Mouse (Mus musculus): ENCODE measurements at regions not wholly inside any gene's neighbourhood (a gene's known extent, or its start where the extent isn't known, plus 50 kb on each side); places are given as distances from the start of the nearest gene placed in this dataset.
A peak's percentile ranks its signal among the peaks of the same experiment; 100 is the strongest.

GRCm38 (mm10) chr3:125260909-125261308 lies 143.0 kb upstream of the Ndst4 start:
- Histone ChIP-seq H3K27ac (ENCODE audit: control insufficient read depth, low read depth, low read length) (no peak overlapping the region), H3K9me3 (replicated peaks; ENCODE audit: insufficient read depth, low read length) (no peaks in the 10 kb centered on the region), H3K27me3 (ENCODE audit: control insufficient read depth in 1 of 2, insufficient read depth in 2 of 2, low read length in 2 of 2) (no peaks in the 10 kb centered on the region), H3K9ac (ENCODE audit: control insufficient read depth, low read depth, low read length, poor library complexity, severe bottlenecking) (no peak overlapping the region), H3K4me1 (ENCODE audit: control insufficient read depth in 1 of 2, insufficient read depth in 2 of 2, low read length in 2 of 2) (no peaks in the 10 kb centered on the region; a peak in 1 of 4 replicates), H3K4me3 (ENCODE audit: control insufficient read depth in 1 of 2, insufficient read depth in 1 of 2, low read depth in 2 of 2, low read length in 2 of 2) (no peak overlapping the region), H3K79me2 (ENCODE audit: control insufficient read depth, insufficient read depth, low read length, poor library complexity) (no peaks in the 10 kb centered on the region), H3K36me3 (ENCODE audit: control insufficient read depth in 1 of 2, insufficient read depth in 2 of 2, low read length in 2 of 2) (0 out of 4 replicates have a peak, but pooled peaks cover 0 to 2% of the 10 kb centered on the region in 2 experiments)
- TF ChIP-seq EP300 (IDR thresholded peaks at IDR 0.05; ENCODE audit: low read depth in 1 of 2, low read length in 2 of 2) (no peak), POLR2AphosphoS2 (IDR thresholded peaks at IDR 0.05; ENCODE audit: low read length) (no peak), ZMIZ1 (IDR thresholded peaks at IDR 0.05; ENCODE audit: low read depth, low read length) (no peak)
- no peak for DNase-seq (ENCODE audit: low read depth, low spot score)

- DNase-seq (ENCODE audit: low read depth, low spot score): peak; percentile 87
Measured at GRCm38 (mm10) chr3:125270695-125271094, 133.2 kb upstream of the Ndst4 start.

More at GRCm38 (mm10) chr3:125270695-125271094, 133.2 kb upstream of the Ndst4 start:
- H3K36me3 ChIP-seq (ENCODE audit: control insufficient read depth in 1 of 2, insufficient read depth in 2 of 2, low read length in 2 of 2): peaks cover 0 to 41% of the 10 kb centered on the region in 2 experiments; a peak in 2 of 4 replicates
- no peaks in the 10 kb centered on the region for H3K9me3 ChIP-seq (replicated peaks; ENCODE audit: insufficient read depth, low read length)
- H3K27me3 ChIP-seq (ENCODE audit: control insufficient read depth in 1 of 2, insufficient read depth in 2 of 2, low read length in 2 of 2): no peaks in the 10 kb centered on the region
- H3K4me1 ChIP-seq (ENCODE audit: control insufficient read depth in 1 of 2, insufficient read depth in 2 of 2, low read length in 2 of 2): peaks cover 12 to 29% of the 10 kb centered on the region in 2 experiments
- H3K27ac ChIP-seq (ENCODE audit: control insufficient read depth, low read depth, low read length): peak overlapping the region; percentile 99
- peak overlapping the region; percentile 58 for H3K9ac ChIP-seq (ENCODE audit: control insufficient read depth, low read depth, low read length, poor library complexity, severe bottlenecking)
- H3K79me2 ChIP-seq (ENCODE audit: control insufficient read depth, insufficient read depth, low read length, poor library complexity): no peaks in the 10 kb centered on the region
- TF ChIP-seq MAZ (IDR thresholded peaks at IDR 0.05; ENCODE audit: low read depth, low read length) (0 out of 2 replicates have a peak, but pooled peaks have one; percentile 49), MYC (IDR thresholded peaks at IDR 0.05; ENCODE audit: low read depth, low read length) (peak; percentile 79), BHLHE40 (IDR thresholded peaks at IDR 0.05; ENCODE audit: borderline replicate concordance, low read depth, low read length) (peak; percentile 94), USF2 (IDR thresholded peaks at IDR 0.05; ENCODE audit: borderline replicate concordance in 1 of 2, insufficient read depth in 1 of 2, low read depth in 1 of 2, low read length in 2 of 2) (no peak), JUND (IDR thresholded peaks at IDR 0.05; ENCODE audit: low read depth, low read length) (peak; percentile 97), KAT2A (conservative IDR thresholded peaks at IDR 0.05; ENCODE audit: low read depth, low read length) (no peak), HCFC1 (IDR thresholded peaks at IDR 0.05; ENCODE audit: low read depth, low read length) (peak; percentile 45; the same call in 1 of the 2 replicates), RAD21 (IDR thresholded peaks at IDR 0.05; ENCODE audit: low read depth, low read length) (no peak; the same call in 1 of the 2 replicates), CTCF (IDR thresholded peaks at IDR 0.05 in 2 of 3, conservative IDR thresholded peaks at IDR 0.05 in 1 of 3; ENCODE audit: control insufficient read depth in 1 of 3, insufficient read depth in 1 of 3, low read depth in 2 of 3, low read length in 3 of 3, poor library complexity in 1 of 3, severe bottlenecking in 1 of 3) (no peak), NELFE (IDR thresholded peaks at IDR 0.05; ENCODE audit: low read depth, low read length) (no peak), POLR2A (IDR thresholded peaks at IDR 0.05; ENCODE audit: control insufficient read depth in 1 of 2, insufficient read depth in 1 of 2, low read depth in 1 of 2, low read length in 2 of 2, poor library complexity in 1 of 2) (peak in 1 of 2 experiments; percentile 27; a peak in 1 of 4 replicates), TCF12 (IDR thresholded peaks at IDR 0.05; ENCODE audit: low read depth, low read length) (peak; percentile 99), EP300 (IDR thresholded peaks at IDR 0.05; ENCODE audit: low read depth in 1 of 2, low read length in 2 of 2) (peak; percentile 100), MAFK (IDR thresholded peaks at IDR 0.05; ENCODE audit: borderline replicate concordance, low read depth, low read length) (peak; percentile 66; the same call in 1 of the 2 replicates), TAL1 (IDR thresholded peaks at IDR 0.05; ENCODE audit: low read length) (peak; percentile 91), ZMIZ1 (IDR thresholded peaks at IDR 0.05; ENCODE audit: low read depth, low read length) (peak; percentile 83; the same call in 1 of the 2 replicates), ZNF384 (IDR thresholded peaks at IDR 0.05; ENCODE audit: low read depth, low read length) (peak; percentile 95), SIN3A (IDR thresholded peaks at IDR 0.05; ENCODE audit: low read length) (peak; percentile 90), TBP (IDR thresholded peaks at IDR 0.05; ENCODE audit: low read depth, low read length) (peak; percentile 68; the same call in 1 of the 2 replicates), CHD2 (IDR thresholded peaks at IDR 0.05; ENCODE audit: low read length) (peak; percentile 57; the same call in 1 of the 2 replicates), MEF2A (IDR thresholded peaks at IDR 0.05; ENCODE audit: extremely low read depth, insufficient replicate concordance, low read depth, low read length, poor library complexity, severe bottlenecking) (peak; percentile 40; the same call in 1 of the 2 replicates), MYB (IDR thresholded peaks at IDR 0.05; ENCODE audit: low read depth, low read length) (peak; percentile 99), ETS1 (IDR thresholded peaks at IDR 0.05; ENCODE audit: low read depth, low read length) (peak; percentile 94), GATA1 (IDR thresholded peaks at IDR 0.05; ENCODE audit: low read depth, low read length) (peak; percentile 100), ZKSCAN1 (IDR thresholded peaks at IDR 0.05; ENCODE audit: low read depth, low read length) (no peak; the same call in 1 of the 2 replicates), E2F4 (IDR thresholded peaks at IDR 0.05; ENCODE audit: borderline replicate concordance, low read depth, low read length) (no peak), RCOR1 (IDR thresholded peaks at IDR 0.05; ENCODE audit: low read depth, low read length) (peak; percentile 92), GABPA (IDR thresholded peaks at IDR 0.05; ENCODE audit: low read depth, low read length) (peak; percentile 43; the same call in 1 of the 2 replicates)
- H3K4me3 ChIP-seq (ENCODE audit: control insufficient read depth in 1 of 2, insufficient read depth in 1 of 2, low read depth in 2 of 2, low read length in 2 of 2): peak overlapping the region; percentile 28 to 33
